Comparison of ENCODE assay signal across 7 mouse cellular contexts in genomic region chr5:99976334-99976955, GRCm38 (mm10). TPM values are rescaled to one million over a fixed set of nuclear protein-coding genes. Genes with fewer than 3 reads are reported as not detected.
DNase-seq lines count a peak whose midpoint lies in the region; ATAC-seq and TF ChIP-seq lines count a peak whose summit lies in the region.

No protein-coding gene starts in this region.

- ATAC-seq in limb, embryonic 11.5 days (ENCODE audit: insufficient number of reproducible peaks, low FRiP score, low TSS enrichment, low read depth), result no peak
- no peak for ATAC-seq in stomach, embryonic 16.5 days (ENCODE audit: insufficient read depth, low FRiP score)

- H3K27me3 ChIP-seq in spleen, adult 2 months (ENCODE audit: control insufficient read depth, insufficient read depth, low read length), result no peaks in the 10 kb centered on the region
- no peaks in the 10 kb centered on the region for H3K27me3 ChIP-seq in limb, embryonic 11.5 days (ENCODE audit: control insufficient read depth, insufficient read depth, low read length)
- no peaks in the 10 kb centered on the region for H3K27me3 ChIP-seq in stomach, embryonic 16.5 days (ENCODE audit: control insufficient read depth, insufficient read depth, low read length)

- H3K4me1 ChIP-seq in spleen, adult 2 months (ENCODE audit: control insufficient read depth, insufficient read depth, insufficient read length), result peaks cover 13% of the 10 kb centered on the region
- H3K4me1 ChIP-seq in embryonic fibroblast, embryonic 13.5 days (ENCODE audit: control insufficient read depth, insufficient read depth, low read length), result peaks cover 9% of the 10 kb centered on the region
- peaks cover 7% of the 10 kb centered on the region for H3K4me1 ChIP-seq in limb, embryonic 11.5 days (ENCODE audit: control insufficient read depth, insufficient read depth, low read length)
- H3K4me1 ChIP-seq in stomach, embryonic 16.5 days (ENCODE audit: control insufficient read depth, insufficient read depth, low read length), result peaks cover 27% of the 10 kb centered on the region

- peak overlapping the region; percentile 33 for H3K4me3 ChIP-seq in spleen, adult 2 months (ENCODE audit: extremely low read depth, insufficient read depth, insufficient read length)
- H3K4me3 ChIP-seq in embryonic fibroblast, embryonic 13.5 days (ENCODE audit: insufficient read depth, low read length), result peak overlapping the region; percentile 96
- peak overlapping the region; percentile 98 for H3K4me3 ChIP-seq in limb, embryonic 11.5 days (ENCODE audit: low read depth, low read length)
- H3K4me3 ChIP-seq in stomach, embryonic 16.5 days (replicated peaks; ENCODE audit: low read length), result peak overlapping the region; percentile 71

- no peak for DNase-seq in spleen, adult 2 months (ENCODE audit: low read depth in 1 of 2, low spot score in 2 of 2)
- no peak for DNase-seq in spleen, adult 18-20 months
- no peak for DNase-seq in limb, embryonic 11.5 days (ENCODE audit: low spot score)
- DNase-seq in left cerebral cortex, adult 18-20 months (ENCODE audit: low spot score in 2 of 2), result no peak
- no peak for DNase-seq in urinary bladder, postnatal 4 days (ENCODE audit: low spot score in 2 of 2)

- no peak for TF ChIP-seq CTCF in spleen, adult 2 months (IDR thresholded peaks at IDR 0.05; ENCODE audit: extremely low read depth, insufficient read depth, insufficient read length, insufficient replicate concordance)
- no peak for TF ChIP-seq CTCF in embryonic fibroblast, embryonic 13.5 days (IDR thresholded peaks at IDR 0.05; ENCODE audit: borderline replicate concordance, insufficient read depth, low read length)

- no peaks in the 10 kb centered on the region for H3K9me3 ChIP-seq in limb, embryonic 11.5 days (ENCODE audit: control insufficient read depth, low read length)
- no peaks in the 10 kb centered on the region for H3K9me3 ChIP-seq in stomach, embryonic 16.5 days (replicated peaks; ENCODE audit: control insufficient read depth, low read length)

- no peak for TF ChIP-seq POLR2A in spleen, adult 2 months (IDR thresholded peaks at IDR 0.05; ENCODE audit: low read depth, low read length)
- TF ChIP-seq POLR2A in embryonic fibroblast, embryonic 13.5 days (IDR thresholded peaks at IDR 0.05; ENCODE audit: low read depth, low read length), result no peak

- WGBS in spleen, adult 2 months, result 5% methylated on average over 8 of the region's 8 CpGs
- WGBS in limb, embryonic 11.5 days, result 28% methylated on average over 8 of the region's 8 CpGs
- 3% methylated on average over 8 of the region's 8 CpGs for WGBS in stomach, embryonic 16.5 days

- H3K36me3 ChIP-seq in spleen, adult 2 months (ENCODE audit: control insufficient read depth, insufficient read depth, low read length), result no peaks in the 10 kb centered on the region
- H3K36me3 ChIP-seq in limb, embryonic 11.5 days (ENCODE audit: control insufficient read depth, insufficient read depth, low read length), result peaks cover 4% of the 10 kb centered on the region; the same call in 1 of the 2 replicates
- peaks cover 6% of the 10 kb centered on the region; the same call in 1 of the 2 replicates for H3K36me3 ChIP-seq in stomach, embryonic 16.5 days (ENCODE audit: control insufficient read depth, insufficient read depth, low read length)

- peak overlapping the region; percentile 98 for H3K9ac ChIP-seq in limb, embryonic 11.5 days (ENCODE audit: low read length)
- H3K9ac ChIP-seq in stomach, embryonic 16.5 days (ENCODE audit: low read length), result peak overlapping the region; percentile 98

- H3K4me2 ChIP-seq in limb, embryonic 11.5 days (ENCODE audit: low read depth, severe bottlenecking), result peak overlapping the region; percentile 61
- peak overlapping the region; percentile 79 for H3K4me2 ChIP-seq in stomach, embryonic 16.5 days (ENCODE audit: low read depth, low read length)

- no peak overlapping the region for H3K27ac ChIP-seq in spleen, adult 2 months (ENCODE audit: insufficient read depth, low read length)
- no peak overlapping the region for H3K27ac ChIP-seq in embryonic fibroblast, embryonic 13.5 days (ENCODE audit: insufficient read depth, low read length)
- no peak overlapping the region for H3K27ac ChIP-seq in limb, embryonic 11.5 days (replicated peaks; ENCODE audit: low read depth, low read length)
- H3K27ac ChIP-seq in stomach, embryonic 16.5 days (ENCODE audit: low read length), result peak overlapping the region; percentile 99; the same call in 1 of the 2 replicates

RNA-seq across cellular contexts. Expression of gene Hnrnpd, which starts 2.3 kb away (rescaled TPM):
- polyA plus RNA-seq in spleen, adult 2 months (2012; rRNA removed), result 78.3 and 91.9 TPM in 2 replicates
- 295 and 380 TPM in 2 replicates for polyA plus RNA-seq in embryonic fibroblast, embryonic 13.5 days (2011; ENCODE audit: insufficient read length, low read depth, missing spikeins)
- polyA plus RNA-seq in limb, embryonic 11.5 days (2014; fragmentation: Nextera tagmentation; extraction: Ambion mirVana), result 294 and 310 TPM in 2 replicates
- 34.4 and 39.1 TPM in 2 replicates for polyA plus RNA-seq in stomach, embryonic 16.5 days (2015; fragmentation: Nextera tagmentation; extraction: Ambion mirVana)
- total RNA-seq in left cerebral cortex, adult 18-20 months (2021), result 100 to 1,000 TPM; 205 to 222 TPM

RNA-seq across cellular contexts. Expression of gene 4930524J08Rik, which starts 2.4 kb away (rescaled TPM):
- polyA plus RNA-seq in spleen, adult 2 months (2012; rRNA removed), result 2.2 and 2.4 TPM in 2 replicates
- polyA plus RNA-seq in embryonic fibroblast, embryonic 13.5 days (2011; ENCODE audit: insufficient read length, low read depth, missing spikeins), result 2.4 and 2.5 TPM in 2 replicates
- 2.3 and 3.4 TPM in 2 replicates for polyA plus RNA-seq in limb, embryonic 11.5 days (2014; fragmentation: Nextera tagmentation; extraction: Ambion mirVana)
- 0.69 and 1.4 TPM in 2 replicates for polyA plus RNA-seq in stomach, embryonic 16.5 days (2015; fragmentation: Nextera tagmentation; extraction: Ambion mirVana)
- 1 to 10 TPM; 1.9 to 2.4 TPM for total RNA-seq in left cerebral cortex, adult 18-20 months (2021)

Comparison
In these comparisons a context has a peak if more than half of its experiments do, and no peak if none do; other contexts are left out.
1. H3K4me3 ChIP-seq: peak in every context shown above with its lines; median percentile 98 in limb, embryonic 11.5 days; 96 in embryonic fibroblast, embryonic 13.5 days; 71 in stomach, embryonic 16.5 days; 33 in spleen, adult 2 months.